Mouse (Mus musculus): ENCODE measurements around the gene Serpinf1. TPM values are rescaled to one million over a fixed set of nuclear protein-coding genes. Genes with fewer than 3 reads are reported as not detected.
"Not testable (repeated sequence)": the region's sequence is repeated elsewhere in the genome, so short reads cannot be mapped to it uniquely, and the experiment has no call there.

The Serpinf1 gene
- polyA plus RNA-seq, 1 experiment from 2014 or later: 29.8 TPM

DNA sequence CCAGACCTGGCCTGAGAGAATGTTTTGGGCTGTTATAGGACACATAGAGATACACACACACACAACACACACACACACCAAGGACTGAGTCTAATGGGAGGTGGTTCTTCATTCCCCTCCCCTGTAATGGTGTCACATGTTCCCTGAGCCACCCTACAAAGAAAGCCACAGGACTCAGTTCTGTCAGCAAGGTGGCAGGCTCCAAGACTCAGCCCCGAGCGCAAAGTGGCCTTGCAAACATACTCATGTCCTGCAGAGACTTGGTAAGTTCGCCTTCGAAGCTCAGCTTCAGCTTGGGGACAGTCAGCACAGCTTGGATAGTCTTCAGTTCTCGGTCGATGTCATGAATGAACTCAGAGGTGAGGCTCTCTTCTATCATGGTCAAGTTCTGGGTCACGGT is 11.9 kb downstream of the Serpinf1 start:
- no peaks in the 10 kb centered on the region for H3K9me3 ChIP-seq
- 94% methylated on average over 7 of the region's 7 CpGs for WGBS
- H3K27me3 ChIP-seq (replicated peaks): no peaks in the 10 kb centered on the region
- ATAC-seq (replicated peaks): no peak
- no peak overlapping the region for H3K4me3 ChIP-seq
- no peak overlapping the region for H3K27ac ChIP-seq
- H3K9ac ChIP-seq: no peak overlapping the region
- no peaks in the 10 kb centered on the region for H3K36me3 ChIP-seq (replicated peaks)
- no peaks in the 10 kb centered on the region for H3K4me1 ChIP-seq
- H3K4me2 ChIP-seq: no peak overlapping the region

- H3K4me3 ChIP-seq: no peak overlapping the region
- no peaks in the 10 kb centered on the region for H3K9me3 ChIP-seq
- H3K9ac ChIP-seq: no peak overlapping the region
- no peaks in the 10 kb centered on the region for H3K27me3 ChIP-seq (replicated peaks)
- no peaks in the 10 kb centered on the region for H3K4me1 ChIP-seq
- no peak for ATAC-seq (replicated peaks)
- 73% methylated on average over 17 of the region's 17 CpGs for WGBS
- no peaks in the 10 kb centered on the region for H3K36me3 ChIP-seq (replicated peaks)
- no peak overlapping the region for H3K4me2 ChIP-seq
- no peak overlapping the region for H3K27ac ChIP-seq
These were observed 12.6 kb downstream of the Serpinf1 start for GRCm38 (mm10) chr11:75409679-75410575.

GRCm38 (mm10) chr11:75406865-75407264 is 15.6 kb downstream of the Serpinf1 start:
- Histone ChIP-seq H3K4me1 (no peaks in the 10 kb centered on the region), H3K36me3 (replicated peaks) (no peaks in the 10 kb centered on the region)
- WGBS: 47% methylated on average over 3 of the region's 3 CpGs

GRCm38 (mm10) chr11:75406104-75406503 is 16.4 kb downstream of the Serpinf1 start:
- Histone ChIP-seq H3K4me1 (no peaks in the 10 kb centered on the region), H3K27ac (no peak overlapping the region), H3K36me3 (replicated peaks) (no peaks in the 10 kb centered on the region), H3K9ac (no peak overlapping the region), H3K27me3 (replicated peaks) (no peaks in the 10 kb centered on the region), H3K9me3 (no peaks in the 10 kb centered on the region), H3K4me2 (no peak overlapping the region), H3K4me3 (no peak overlapping the region)
- no peak for ATAC-seq (replicated peaks)
- 75% methylated on average over 4 of the region's 4 CpGs for WGBS

More at GRCm38 (mm10) chr11:75406865-75407264, 15.6 kb downstream of the Serpinf1 start:
- no peak overlapping the region for H3K9ac ChIP-seq
- no peak overlapping the region for H3K4me2 ChIP-seq
- H3K27me3 ChIP-seq (replicated peaks): no peaks in the 10 kb centered on the region
- no peaks in the 10 kb centered on the region for H3K9me3 ChIP-seq
- H3K4me3 ChIP-seq: no peak overlapping the region
- no peak overlapping the region for H3K27ac ChIP-seq
- ATAC-seq (replicated peaks): no peak

DNA sequence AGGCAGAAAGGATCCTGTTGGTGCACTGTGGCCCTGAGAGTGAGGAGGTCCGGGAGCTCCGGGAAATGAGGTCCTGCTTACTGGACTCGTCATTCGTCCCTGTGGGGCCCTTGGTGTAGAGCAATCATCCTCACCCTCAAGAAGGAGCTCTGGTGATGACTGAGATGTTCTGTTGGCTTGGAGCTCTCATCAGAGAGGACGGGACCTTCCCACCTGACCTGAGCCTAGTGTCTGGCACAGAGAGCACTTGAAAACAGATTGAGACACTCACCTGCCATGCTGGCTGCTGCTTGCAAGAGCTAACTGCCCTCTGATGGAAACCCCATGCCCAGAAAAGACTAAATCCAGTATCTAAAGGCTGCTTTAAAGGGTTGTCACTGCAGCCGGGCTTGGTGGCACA is 17.7 kb downstream of the Serpinf1 start:
- no peaks in the 10 kb centered on the region for H3K27me3 ChIP-seq (replicated peaks)
- WGBS: 89% methylated on average over 6 of the region's 6 CpGs
- no peak overlapping the region for H3K27ac ChIP-seq
- no peaks in the 10 kb centered on the region for H3K36me3 ChIP-seq (replicated peaks)
- no peak overlapping the region for H3K4me2 ChIP-seq
- no peak overlapping the region for H3K4me3 ChIP-seq
- no peak for ATAC-seq (replicated peaks)
- no peak overlapping the region for H3K9ac ChIP-seq
- no peaks in the 10 kb centered on the region for H3K9me3 ChIP-seq
- no peaks in the 10 kb centered on the region for H3K4me1 ChIP-seq

DNA sequence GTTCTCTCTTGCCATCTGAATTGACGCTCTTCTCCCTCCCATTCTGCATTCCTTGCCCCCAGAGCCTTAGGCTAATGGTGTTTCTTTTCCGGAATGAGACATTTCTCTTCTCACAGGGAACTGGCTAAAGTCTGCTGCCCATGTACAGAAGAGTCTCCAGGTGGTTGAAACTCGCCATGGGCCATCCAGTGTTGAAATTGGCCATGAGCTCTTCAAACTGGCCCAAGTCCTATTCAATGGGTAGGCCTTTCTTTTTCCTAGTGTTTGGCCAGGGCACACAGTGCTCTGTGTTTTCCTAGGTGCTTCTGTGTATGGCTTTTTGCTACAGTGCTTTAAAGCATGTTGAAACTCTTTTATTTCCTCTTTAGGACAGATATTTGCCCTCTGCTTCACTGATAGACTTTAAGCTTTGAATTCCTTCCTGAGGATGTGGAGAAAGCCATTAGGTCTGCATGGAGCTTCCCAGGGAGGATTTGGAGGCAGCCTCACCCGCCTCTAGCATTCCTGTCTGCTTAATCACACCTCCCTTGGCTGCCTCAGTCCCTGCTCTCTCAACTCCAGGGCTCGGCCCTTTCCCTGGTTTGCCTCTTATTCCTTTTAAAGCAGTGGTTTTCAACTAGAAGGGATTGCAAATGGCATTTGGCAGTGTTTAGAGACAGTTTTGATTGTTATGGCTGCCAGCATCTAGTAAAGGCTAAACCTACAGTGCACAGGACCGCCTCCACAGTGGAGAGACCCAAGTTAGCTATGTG is 19.0 kb downstream of the Serpinf1 start:
- no peaks in the 10 kb centered on the region for H3K4me1 ChIP-seq
- no peak overlapping the region for H3K27ac ChIP-seq
- no peaks in the 10 kb centered on the region for H3K36me3 ChIP-seq (replicated peaks)
- no peak overlapping the region for H3K4me3 ChIP-seq
- no peak overlapping the region for H3K4me2 ChIP-seq
- WGBS: 77% methylated on average over 6 of the region's 6 CpGs
- no peak for ATAC-seq (replicated peaks)
- no peak overlapping the region for H3K9ac ChIP-seq
- H3K9me3 ChIP-seq: no peaks in the 10 kb centered on the region
- no peaks in the 10 kb centered on the region for H3K27me3 ChIP-seq (replicated peaks)

GRCm38 (mm10) chr11:75402271-75402690 is 20.2 kb downstream of the Serpinf1 start:
- H3K4me2 ChIP-seq: no peak overlapping the region
- no peaks in the 10 kb centered on the region for H3K4me1 ChIP-seq
- no peak overlapping the region for H3K4me3 ChIP-seq
- H3K27me3 ChIP-seq (replicated peaks): no peaks in the 10 kb centered on the region
- H3K9me3 ChIP-seq: no peaks in the 10 kb centered on the region
- no peak overlapping the region for H3K9ac ChIP-seq
- WGBS: 55% methylated on average over 5 of the region's 5 CpGs
- H3K36me3 ChIP-seq (replicated peaks): no peaks in the 10 kb centered on the region
- 0 out of 2 replicates have a peak overlapping the region, but pooled peaks have one; percentile 11 for H3K27ac ChIP-seq
- peak; percentile 74; the same call in 1 of the 2 replicates for ATAC-seq (replicated peaks)

DNA sequence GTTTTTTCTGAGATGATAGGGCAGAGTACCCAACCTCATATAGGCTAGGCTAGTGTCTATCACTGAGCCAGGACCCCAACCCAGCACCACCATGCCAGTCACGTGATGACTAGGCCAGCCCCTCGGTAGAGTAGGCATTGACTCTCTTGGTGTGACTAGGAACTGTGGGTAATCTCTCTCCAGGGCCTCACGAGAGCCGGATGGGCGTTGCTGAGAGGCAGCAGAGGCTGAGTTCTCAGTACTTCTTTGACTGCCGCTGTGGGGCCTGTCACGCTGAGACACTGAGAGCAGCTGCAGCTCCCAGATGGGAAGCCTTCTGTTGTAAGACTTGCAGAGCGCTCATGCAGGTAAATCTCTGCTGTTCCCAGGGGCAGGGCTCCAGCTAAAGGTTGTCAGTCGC is 22.4 kb downstream of the Serpinf1 start:
- 56% methylated on average over 9 of the region's 9 CpGs for WGBS
- H3K27me3 ChIP-seq (replicated peaks): no peaks in the 10 kb centered on the region
- no peak overlapping the region for H3K27ac ChIP-seq
- no peak overlapping the region for H3K4me2 ChIP-seq
- no peaks in the 10 kb centered on the region for H3K9me3 ChIP-seq
- no peaks in the 10 kb centered on the region; the same call in 1 of the 2 replicates for H3K4me1 ChIP-seq
- no peak for ATAC-seq (replicated peaks)
- H3K9ac ChIP-seq: no peak overlapping the region
- H3K4me3 ChIP-seq: no peak overlapping the region
- no peaks in the 10 kb centered on the region for H3K36me3 ChIP-seq (replicated peaks)

- WGBS: 90% methylated on average over 11 of the region's 11 CpGs
- Histone ChIP-seq H3K9ac (no peak overlapping the region), H3K27me3 (replicated peaks) (no peaks in the 10 kb centered on the region), H3K4me1 (no peaks in the 10 kb centered on the region; the same call in 1 of the 2 replicates), H3K4me3 (no peak overlapping the region), H3K27ac (no peak overlapping the region), H3K36me3 (replicated peaks) (no peaks in the 10 kb centered on the region), H3K4me2 (no peak overlapping the region), H3K9me3 (no peaks in the 10 kb centered on the region)
- no peak for ATAC-seq (replicated peaks)
These were observed 23.1 kb downstream of the Serpinf1 start for GRCm38 (mm10) chr11:75399411-75399841.

DNA sequence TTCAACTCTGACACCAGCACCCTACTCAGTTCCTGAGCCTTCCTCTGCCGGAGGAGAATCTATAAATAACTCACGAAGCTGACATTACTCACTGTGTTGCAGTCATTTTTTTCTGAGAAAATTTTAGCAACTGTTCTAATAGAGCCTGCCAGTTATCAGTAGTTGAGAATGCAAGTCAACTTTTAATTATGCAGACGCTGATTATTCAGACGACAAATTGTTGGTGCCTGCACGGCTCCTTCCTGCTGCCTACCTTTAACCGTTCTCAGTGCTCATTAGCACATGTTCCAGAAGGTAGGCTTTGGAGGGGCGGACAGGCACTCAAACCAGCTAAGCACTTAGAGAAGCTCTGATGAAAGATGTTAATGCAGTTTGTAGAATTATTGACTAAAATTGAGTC is 25.0 kb downstream of the Serpinf1 start:
- Histone ChIP-seq H3K36me3 (replicated peaks) (no peaks in the 10 kb centered on the region), H3K27me3 (replicated peaks) (no peaks in the 10 kb centered on the region), H3K4me3 (no peak overlapping the region), H3K9ac (no peak overlapping the region), H3K9me3 (no peaks in the 10 kb centered on the region), H3K27ac (no peak overlapping the region), H3K4me1 (no peaks in the 10 kb centered on the region; the same call in 1 of the 2 replicates), H3K4me2 (no peak overlapping the region)
- ATAC-seq (replicated peaks): no peak
- WGBS: 82% methylated on average over 7 of the region's 7 CpGs

DNA sequence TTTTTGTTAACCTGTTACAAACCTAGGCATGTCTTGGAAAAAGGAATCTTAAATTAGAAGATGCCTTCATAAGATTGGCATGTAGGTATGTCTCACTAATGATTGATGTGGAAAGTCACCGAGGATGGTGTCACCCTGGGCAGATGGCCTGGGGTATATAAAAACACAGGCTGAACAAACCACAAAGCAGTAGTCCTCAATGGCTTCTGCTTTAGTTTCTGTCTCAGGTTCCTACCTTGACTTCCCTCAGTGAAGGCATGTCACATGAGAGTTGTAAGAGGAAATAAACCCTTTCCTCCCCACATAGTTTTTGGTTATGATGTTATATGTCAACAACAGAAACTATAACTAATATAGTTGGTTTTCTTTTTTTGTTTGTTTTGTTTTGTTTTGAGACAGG is 26.9 kb downstream of the Serpinf1 start:
- Histone ChIP-seq H3K36me3 (replicated peaks) (no peaks in the 10 kb centered on the region), H3K27me3 (replicated peaks) (no peaks in the 10 kb centered on the region), H3K27ac (no peak overlapping the region), H3K4me1 (no peaks in the 10 kb centered on the region; the same call in 1 of the 2 replicates), H3K4me3 (no peak overlapping the region), H3K4me2 (no peak overlapping the region), H3K9ac (no peak overlapping the region), H3K9me3 (no peaks in the 10 kb centered on the region)
- 94% methylated on average over 1 of the region's 1 CpGs for WGBS
- no peak for ATAC-seq (replicated peaks)

GRCm38 (mm10) chr11:75383529-75383928 is 39.0 kb downstream of the Serpinf1 start:
- H3K27me3 ChIP-seq (replicated peaks); H3K27ac ChIP-seq; H3K9me3 ChIP-seq; H3K36me3 ChIP-seq (replicated peaks); H3K4me2 ChIP-seq; H3K4me3 ChIP-seq; H3K9ac ChIP-seq; H3K4me1 ChIP-seq; ATAC-seq (replicated peaks): not testable (repeated sequence)
- 59% methylated on average over 3 of the region's 3 CpGs for WGBS
